Mouse (Mus musculus) lung, postnatal 36 days (tissue): ENCODE results near the gene Pakap.

Source experiments
- DNase-seq: peaks from one replicate; pipeline ENCODE4 v3.0.0; 2022; ENCODE audit warnings: mixed read lengths

Pakap gene

GRCm38 (mm10) chr4:57678991-57679457, 111.0 kb downstream of the Pakap start:
- peak; percentile 87 for DNase-seq

- no peak for DNase-seq
Observed at GRCm38 (mm10) chr4:57680186-57680585, 112.2 kb downstream of the Pakap start.

- peak; percentile 82 for DNase-seq
Observed at GRCm38 (mm10) chr4:57681511-57681910, 113.5 kb downstream of the Pakap start.

- DNase-seq: no peak
Observed at GRCm38 (mm10) chr4:57682341-57682740, 114.4 kb downstream of the Pakap start.

- no peak for DNase-seq
Observed at GRCm38 (mm10) chr4:57682944-57683343, 115.0 kb downstream of the Pakap start.

- DNase-seq: peak; percentile 21
Observed at GRCm38 (mm10) chr4:57684676-57685215, 116.8 kb downstream of the Pakap start.

GRCm38 (mm10) chr4:57686736-57687135, 118.8 kb downstream of the Pakap start:
- DNase-seq: no peak

GRCm38 (mm10) chr4:57687583-57687982, 119.6 kb downstream of the Pakap start:
- DNase-seq: no peak

- peak; percentile 26 for DNase-seq
Observed at GRCm38 (mm10) chr4:57688131-57688530, 120.2 kb downstream of the Pakap start.

GRCm38 (mm10) chr4:57690001-57690400, 122.0 kb downstream of the Pakap start:
- DNase-seq: peak; percentile 19

- DNase-seq: no peak
Observed at GRCm38 (mm10) chr4:57690805-57691204, 122.8 kb downstream of the Pakap start.

- DNase-seq: no peak
Observed at GRCm38 (mm10) chr4:57694356-57695136, 126.6 kb downstream of the Pakap start.

- no peak for DNase-seq
Observed at GRCm38 (mm10) chr4:57696955-57697354, 129.0 kb downstream of the Pakap start.

GRCm38 (mm10) chr4:57697918-57698611, 130.1 kb downstream of the Pakap start:
- no peak for DNase-seq

- DNase-seq: no peak
Observed at GRCm38 (mm10) chr4:57701576-57701975, 133.6 kb downstream of the Pakap start.

- DNase-seq: no peak
Observed at GRCm38 (mm10) chr4:57703574-57704470, 135.8 kb downstream of the Pakap start.

- DNase-seq: no peak
Observed at GRCm38 (mm10) chr4:57704575-57704974, 136.6 kb downstream of the Pakap start.

- DNase-seq: no peak
Observed at GRCm38 (mm10) chr4:57715849-57716248, 147.9 kb downstream of the Pakap start.

- no peak for DNase-seq
Observed at GRCm38 (mm10) chr4:57716735-57717134, 148.8 kb downstream of the Pakap start.

- no peak for DNase-seq
Observed at GRCm38 (mm10) chr4:57717354-57717753, 149.4 kb downstream of the Pakap start, which contains the start of gene Akap2. Gene Akap2, plus strand, starts transcription at chr4:57717657.

- no peak for DNase-seq
Observed at GRCm38 (mm10) chr4:57719370-57719769, 151.4 kb downstream of the Pakap start.

GRCm38 (mm10) chr4:57720869-57721361, 152.9 kb downstream of the Pakap start:
- peak; percentile 38 for DNase-seq
